Mouse (Mus musculus) ES-E14 (cell line): ENCODE data around the gene Gnai3. TPM values are rescaled to one million over a fixed set of nuclear protein-coding genes. Genes with fewer than 3 reads are reported as not detected.

Experiments used
- DNase-seq: peaks from one replicate; pipeline ENCODE4 v3.0.0-alpha.2; 2013; ENCODE audit warnings: low read depth, low spot score
- H3K27ac ChIP-seq: 2 replicates; pipeline ENCODE4 v1.5.1; 2012; ENCODE audit warnings: low read depth, mild to moderate bottlenecking, low read length, moderate library complexity, mixed read lengths; ENCODE audit not compliant: poor library complexity, insufficient read depth, severe bottlenecking
- H3K36me3 ChIP-seq: 2 replicates; pipeline ENCODE4 v1.6.1; 2012; ENCODE audit warnings: mild to moderate bottlenecking, low read length, moderate library complexity, mixed read lengths; ENCODE audit not compliant: control insufficient read depth, poor library complexity, insufficient read depth, severe bottlenecking
- H3K4me1 ChIP-seq, 2 experiments: fragments of 150-350 bp in 1 of 2; sonication (generic) in 1 of 2; 2 replicates each; pipeline ENCODE4 v1.6.1; 2012; ENCODE audit warnings: low read length in 2 of 2, mild to moderate bottlenecking in 1 of 2, mixed read lengths in 1 of 2; ENCODE audit not compliant: control insufficient read depth in 2 of 2, insufficient read depth in 2 of 2, poor library complexity in 1 of 2
- H3K4me3 ChIP-seq, 2 experiments: fragments of 150-350 bp in 1 of 2; sonication (generic) in 1 of 2; 2 replicates each; pipeline ENCODE4 v1.5.1; 2012; ENCODE audit warnings: low read length in 2 of 2, low read depth in 1 of 2, mild to moderate bottlenecking in 1 of 2, mixed read lengths in 1 of 2; ENCODE audit not compliant: insufficient read depth in 1 of 2, poor library complexity in 1 of 2, severe bottlenecking in 1 of 2
- H3K9ac ChIP-seq: 2 replicates; pipeline ENCODE4 v1.6.1; 2012; ENCODE audit warnings: low read depth, mild to moderate bottlenecking, low read length, mixed read lengths; ENCODE audit not compliant: poor library complexity, insufficient read depth, severe bottlenecking
- H3K9me3 ChIP-seq: fragments of 150-350 bp; sonication (generic); 2 replicates; pipeline ENCODE4 v1.6.1; 2012; ENCODE audit warnings: low read depth, mild to moderate bottlenecking, low read length; ENCODE audit not compliant: control insufficient read depth, insufficient read depth
- CHD2 ChIP-seq: IDR thresholded peaks from 2 replicates; pipeline ENCODE4 v1.6.1; 2014; ENCODE audit warnings: mild to moderate bottlenecking, low read depth, low read length, inconsistent platforms
- HCFC1 ChIP-seq: IDR thresholded peaks from 2 replicates; pipeline ENCODE4 v1.6.1; 2012; ENCODE audit warnings: low read length, inconsistent platforms, borderline replicate concordance; ENCODE audit not compliant: insufficient read depth
- MAFK ChIP-seq: IDR thresholded peaks from 2 replicates; pipeline ENCODE4 v1.6.1; 2014; ENCODE audit warnings: mild to moderate bottlenecking, low read depth, low read length, inconsistent platforms; ENCODE audit not compliant: insufficient read depth
- ZC3H11A ChIP-seq: IDR thresholded peaks from 2 replicates; pipeline ENCODE4 v1.6.1; 2012; ENCODE audit warnings: low read depth, mild to moderate bottlenecking, inconsistent platforms, low read length, borderline replicate concordance
- ZNF384 ChIP-seq: IDR thresholded peaks from 2 replicates; pipeline ENCODE4 v1.6.1; 2012; ENCODE audit warnings: low read depth, low read length, inconsistent platforms
- in situ Hi-C, 2 experiments: fragments of 600-800 bp; cut with MboI; formaldehyde crosslinking; loops; one replicate each; pipeline ENCODE4 v1.15.1; 2025; ENCODE audit warnings: low sequenced_read_pairs in 2 of 2, inconsistent platforms in 1 of 2; ENCODE audit not compliant: unreplicated experiment in 2 of 2
- total RNA-seq: library from RNA; depleted of rRNA; stranded (reverse); fragments of 300-350 nt; gene quantifications from 2 replicates; pipeline ENCODE4 v1.2.3, GENCODE M21; 2012

Gnai3 gene
- total RNA-seq, 1 experiment = 84.3 TPM

- no peak for TF ChIP-seq ZC3H11A
- TF ChIP-seq CHD2 = no peak
- TF ChIP-seq HCFC1 = no peak
- no peak for TF ChIP-seq MAFK
- TF ChIP-seq ZNF384 = no peak
- DNase-seq = no peak
- Histone ChIP-seq H3K4me1 (peaks cover 0 to 7% of the 10 kb centered on the region in 2 experiments; a peak in 1 of 4 replicates), H3K36me3 (no peaks in the 10 kb centered on the region), H3K27ac (no peak overlapping the region), H3K9ac (no peak overlapping the region; the same call in 1 of the 2 replicates), H3K9me3 (no peaks in the 10 kb centered on the region), H3K4me3 (no peak overlapping the region)
- in situ Hi-C loops = no loop called here
Observed at GRCm38 (mm10) chr3:108165532-108166315, 19.8 kb upstream of the Gnai3 start.

- in situ Hi-C loops = no loop called here
- Histone ChIP-seq H3K4me1 (peaks cover 0 to 7% of the 10 kb centered on the region in 2 experiments; a peak in 1 of 4 replicates), H3K36me3 (no peaks in the 10 kb centered on the region), H3K9ac (no peak overlapping the region), H3K9me3 (no peaks in the 10 kb centered on the region), H3K27ac (no peak overlapping the region), H3K4me3 (no peak overlapping the region)
- TF ChIP-seq ZC3H11A (peak; percentile 66; the same call in 1 of the 2 replicates), CHD2 (no peak)
- DNase-seq = peak; percentile 66
Observed at GRCm38 (mm10) chr3:108164807-108165206, 18.9 kb upstream of the Gnai3 start.

- Histone ChIP-seq H3K9ac (no peak overlapping the region), H3K4me1 (peaks cover 0 to 7% of the 10 kb centered on the region in 2 experiments; a peak in 1 of 4 replicates), H3K9me3 (no peaks in the 10 kb centered on the region), H3K36me3 (no peaks in the 10 kb centered on the region), H3K4me3 (no peak overlapping the region), H3K27ac (no peak overlapping the region)
- TF ChIP-seq MAFK (no peak), ZNF384 (no peak), HCFC1 (no peak), CHD2 (no peak), ZC3H11A (no peak)
- DNase-seq = no peak
- in situ Hi-C loops = no loop called here
Observed at GRCm38 (mm10) chr3:108164091-108164490, 18.1 kb upstream of the Gnai3 start.

GRCm38 (mm10) chr3:108158383-108159037 is 12.6 kb upstream of the Gnai3 start:
- H3K27ac ChIP-seq = no peak overlapping the region

More at GRCm38 (mm10) chr3:108158383-108159037, 12.6 kb upstream of the Gnai3 start:
- Histone ChIP-seq H3K9ac (no peak overlapping the region), H3K36me3 (no peaks in the 10 kb centered on the region), H3K4me1 (no peaks in the 10 kb centered on the region; a peak in 1 of 4 replicates), H3K9me3 (no peaks in the 10 kb centered on the region), H3K4me3 (no peak overlapping the region)
- no peak for DNase-seq
- TF ChIP-seq ZC3H11A = no peak
- TF ChIP-seq HCFC1 = no peak
- no peak for TF ChIP-seq MAFK
- no peak for TF ChIP-seq ZNF384
- TF ChIP-seq CHD2 = no peak
- in situ Hi-C loops = no loop called here
